Mouse (Mus musculus): ENCODE results near the gene Rras2. TPM values are rescaled to one million over a fixed set of nuclear protein-coding genes. Genes with fewer than 3 reads are reported as not detected.

Rras2 gene
- total RNA-seq, 2 experiments from 2014 or later = 13.8 to 17.1 TPM

- intact Hi-C loops (cut with DNase I; ENCODE audit: low total_unique reads) = no loop called here
- DNase-seq = no peak
Observed at GRCm38 (mm10) chr7:114053720-114054119, 63.9 kb downstream of the Rras2 start.

- DNase-seq = no peak
- intact Hi-C loops (cut with DNase I; ENCODE audit: low total_unique reads) = no loop called here
Observed at GRCm38 (mm10) chr7:114045814-114046213, 71.8 kb downstream of the Rras2 start.

DNA sequence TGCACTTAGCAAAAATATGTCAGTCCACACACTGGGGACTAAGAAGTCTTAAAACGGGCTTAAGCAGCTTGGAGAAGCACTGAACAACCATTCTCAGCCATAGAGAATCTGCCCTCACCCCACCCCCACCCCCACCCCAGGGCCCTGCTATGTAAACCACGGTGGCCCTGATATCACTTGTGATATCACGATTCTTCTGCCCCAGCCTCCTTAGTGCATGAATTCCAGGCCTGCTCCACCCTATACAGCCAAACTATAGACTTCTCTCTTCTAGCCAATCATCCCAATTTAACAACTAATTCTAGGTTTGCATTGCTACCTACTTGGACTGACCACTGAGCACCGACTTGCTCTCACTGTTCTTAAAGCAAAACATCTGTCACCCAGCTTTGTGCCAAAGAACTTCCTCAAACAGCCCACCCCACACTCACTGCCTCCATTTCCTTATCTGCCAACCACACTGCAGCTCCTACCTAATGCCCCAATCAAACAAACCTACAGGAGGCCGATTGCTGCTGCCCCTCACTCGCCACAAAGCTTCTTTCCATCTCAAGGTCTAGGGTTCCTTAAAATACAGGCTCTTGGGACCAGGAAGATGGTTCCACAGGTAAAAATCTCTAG is 73.5 kb downstream of the Rras2 start:
- no peak for DNase-seq
- intact Hi-C loops (cut with DNase I; ENCODE audit: low total_unique reads) = no loop called here

GRCm38 (mm10) chr7:114042973-114043928 is 74.3 kb downstream of the Rras2 start:
- intact Hi-C loops (cut with DNase I; ENCODE audit: low total_unique reads) = no loop called here
- no peak for DNase-seq

- no peak for DNase-seq
- intact Hi-C loops (cut with DNase I; ENCODE audit: low total_unique reads) = no loop called here
Observed at GRCm38 (mm10) chr7:114041349-114041748, 76.2 kb downstream of the Rras2 start.

DNA sequence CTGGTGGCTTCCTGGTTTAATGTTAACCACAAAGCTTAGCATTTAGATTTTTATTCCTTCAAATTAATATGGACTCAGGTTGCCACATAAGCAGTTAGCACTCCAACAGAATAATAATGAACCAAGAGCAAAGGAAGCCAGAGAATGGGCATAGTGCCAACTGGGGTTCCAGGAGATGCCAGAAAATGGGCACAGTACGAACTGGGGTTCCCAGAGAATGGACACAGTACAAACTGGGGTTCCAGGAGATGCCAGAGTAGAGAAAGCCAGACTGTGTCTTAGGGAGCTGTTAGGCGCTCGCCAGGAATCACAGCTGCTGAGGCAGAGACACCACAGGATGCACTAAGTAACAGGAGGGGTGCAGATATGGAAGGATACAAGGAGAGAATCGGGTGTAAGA is 80.3 kb downstream of the Rras2 start:
- intact Hi-C loops (cut with DNase I; ENCODE audit: low total_unique reads) = no loop called here
- DNase-seq = no peak

- intact Hi-C loops (cut with DNase I; ENCODE audit: low total_unique reads) = loop anchor here (10.0 kb wide), 1 partner anchor 655 kb away; no protein-coding TSS in a partner anchor
- peak; percentile 75 for DNase-seq
Observed at GRCm38 (mm10) chr7:114029596-114029995, 88.0 kb downstream of the Rras2 start.

- no peak for DNase-seq
- intact Hi-C loops (cut with DNase I; ENCODE audit: low total_unique reads) = loop anchor here (10.0 kb wide), 1 partner anchor 654 kb away; no protein-coding TSS in a partner anchor
Observed at GRCm38 (mm10) chr7:114028828-114029227, 88.8 kb downstream of the Rras2 start.

- intact Hi-C loops (cut with DNase I; ENCODE audit: low total_unique reads) = loop anchor here (10.0 kb wide), 1 partner anchor 653 kb away; no protein-coding TSS in a partner anchor
- no peak for DNase-seq
Observed at GRCm38 (mm10) chr7:114027406-114027805, 90.2 kb downstream of the Rras2 start.

GRCm38 (mm10) chr7:114026923-114027322 is 90.7 kb downstream of the Rras2 start:
- DNase-seq = no peak
- intact Hi-C loops (cut with DNase I; ENCODE audit: low total_unique reads) = loop anchor here (10.0 kb wide), 1 partner anchor 652 kb away; no protein-coding TSS in a partner anchor

DNA sequence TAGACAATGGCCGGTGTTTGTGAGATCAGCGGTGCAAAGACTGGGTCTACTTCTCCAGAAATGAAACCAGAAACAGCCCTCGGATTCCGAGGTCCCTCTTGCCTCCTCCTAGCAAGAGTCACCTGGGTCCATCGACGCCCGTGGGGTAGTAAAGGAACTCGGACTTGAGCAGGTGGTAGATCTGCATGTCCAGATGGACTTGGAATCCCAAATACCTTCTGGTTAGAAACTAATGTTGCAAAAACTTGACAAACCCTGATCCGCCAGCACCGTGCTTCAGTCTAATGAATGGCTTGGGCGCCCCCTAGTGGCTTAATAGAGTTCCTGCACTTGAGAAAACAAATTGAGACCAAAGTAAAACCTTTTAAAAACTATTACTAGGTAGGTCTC is 96.9 kb downstream of the Rras2 start:
- peak; percentile 63 for DNase-seq
- intact Hi-C loops (cut with DNase I; ENCODE audit: low total_unique reads) = loop anchor here (10.0 kb wide), 1 partner anchor 646 kb away; no protein-coding TSS in a partner anchor

DNA sequence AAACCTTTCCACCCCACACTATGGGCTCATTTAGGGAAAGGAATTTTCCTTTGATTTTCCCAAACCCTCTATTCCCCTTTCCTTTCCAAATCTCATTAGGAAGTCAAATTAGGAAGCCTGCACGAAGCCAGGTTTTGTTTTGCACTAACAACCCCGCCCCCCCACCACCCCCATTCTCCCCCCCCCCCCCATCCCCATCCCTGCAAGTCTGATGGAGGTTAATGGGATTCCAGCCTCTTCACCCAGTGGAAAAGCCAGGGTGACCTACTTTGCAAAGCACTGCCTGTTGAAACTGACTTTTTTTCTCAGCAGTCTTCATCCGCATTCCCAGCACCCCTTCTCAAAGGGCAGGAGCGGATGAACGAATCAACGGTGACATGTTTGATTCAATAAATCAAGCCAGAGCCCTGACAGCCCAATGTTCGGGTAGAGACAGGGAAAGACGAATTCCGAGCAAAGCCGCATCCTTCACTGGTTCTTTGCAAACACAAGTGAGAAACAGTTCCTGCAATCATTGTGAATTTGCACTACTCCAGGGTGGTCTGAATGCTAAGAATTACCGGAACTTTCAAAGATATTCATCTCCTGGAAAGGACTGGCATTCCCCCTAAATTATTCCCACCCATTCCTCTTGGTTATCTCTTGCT is 97.4 kb downstream of the Rras2 start:
- intact Hi-C loops (cut with DNase I; ENCODE audit: low total_unique reads) = loop anchor here (10.0 kb wide), 1 partner anchor 645 kb away; no protein-coding TSS in a partner anchor
- DNase-seq = no peak

- intact Hi-C loops (cut with DNase I; ENCODE audit: low total_unique reads) = loop anchor here (10.0 kb wide), 1 partner anchor 414 kb away; no protein-coding TSS in a partner anchor
Observed at GRCm38 (mm10) chr7:114018861-114019260, 98.7 kb downstream of the Rras2 start.

GRCm38 (mm10) chr7:114016001-114016949 is 101.3 kb downstream of the Rras2 start:
- intact Hi-C loops (cut with DNase I; ENCODE audit: low total_unique reads) = loop anchor here (10.0 kb wide), 1 partner anchor 411 kb away; no protein-coding TSS in a partner anchor
- DNase-seq = no peak

More at GRCm38 (mm10) chr7:114018861-114019260, 98.7 kb downstream of the Rras2 start:
- no peak for DNase-seq

- intact Hi-C loops (cut with DNase I; ENCODE audit: low total_unique reads) = loop anchor here (10.0 kb wide), 1 partner anchor 407 kb away; no protein-coding TSS in a partner anchor
- no peak for DNase-seq
Observed at GRCm38 (mm10) chr7:114011726-114012443, 105.7 kb downstream of the Rras2 start.

GRCm38 (mm10) chr7:114007565-114007964 is 110.0 kb downstream of the Rras2 start:
- intact Hi-C loops (cut with DNase I; ENCODE audit: low total_unique reads) = no loop called here
- DNase-seq = no peak

GRCm38 (mm10) chr7:114006456-114006855 is 111.1 kb downstream of the Rras2 start:
- intact Hi-C loops (cut with DNase I; ENCODE audit: low total_unique reads) = no loop called here
- DNase-seq = no peak

- DNase-seq = no peak
- intact Hi-C loops (cut with DNase I; ENCODE audit: low total_unique reads) = no loop called here
Observed at GRCm38 (mm10) chr7:114005499-114005898, 112.1 kb downstream of the Rras2 start.

Data from gastrocnemius, postnatal 14 days (tissue).